Mouse (Mus musculus): ENCODE measurements around the gene Oaz2. TPM values are rescaled to one million over a fixed set of nuclear protein-coding genes. Genes with fewer than 3 reads are reported as not detected.

Oaz2 gene
- total and polyA plus RNA-seq, 3 experiments: 30.2 to 61.4 (median 35.3) TPM

DNA sequence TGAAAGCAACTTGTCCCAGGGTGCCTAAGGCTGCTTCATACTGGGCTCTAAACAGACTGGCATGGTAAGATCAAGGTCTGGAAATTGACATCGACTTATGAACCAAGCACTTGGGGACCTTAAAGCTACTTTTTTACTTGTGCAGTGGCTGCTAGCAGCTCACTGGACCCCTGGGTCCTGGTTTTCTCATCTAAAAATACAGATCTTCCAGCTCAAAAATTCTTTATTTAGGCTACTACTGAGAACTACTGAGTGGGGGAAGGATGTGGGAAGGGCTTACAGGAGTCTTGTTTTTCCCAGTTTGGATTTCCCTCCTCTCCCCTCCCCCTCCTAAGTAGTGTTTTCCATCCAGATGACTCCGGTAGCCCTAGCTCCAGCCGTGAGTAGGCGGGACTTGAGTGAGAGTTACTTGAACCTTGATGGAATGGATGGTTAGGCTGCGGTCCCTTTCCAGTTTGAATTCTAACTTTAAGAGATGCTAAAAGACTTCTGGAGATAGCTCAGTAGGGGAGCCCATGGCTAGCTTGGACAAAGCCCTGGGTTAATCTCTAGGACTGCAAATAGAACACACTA, 26.9 kb upstream of the Oaz2 start:
- Histone ChIP-seq H3K9me3 (replicated peaks; ENCODE audit: low read length) (no peaks in the 10 kb centered on the region), H3K4me1 (ENCODE audit: control insufficient read depth in 1 of 2, insufficient read depth in 2 of 2) (peaks cover 0 to 2% of the 10 kb centered on the region in 2 experiments; a peak in 2 of 4 replicates), H3K36me3 (replicated peaks in 1 of 2; ENCODE audit: control insufficient read depth in 1 of 2, insufficient read depth in 1 of 2, low read length in 1 of 2) (no peaks in the 10 kb centered on the region), H3K27ac (ENCODE audit: insufficient read depth, low read depth) (no peak overlapping the region), H3K27me3 (replicated peaks) (no peaks in the 10 kb centered on the region), H3K79me2 (replicated peaks; ENCODE audit: control insufficient read depth, extremely low read depth, insufficient read depth, poor library complexity, severe bottlenecking) (no peaks in the 10 kb centered on the region), H3K4me2 (ENCODE audit: insufficient read depth, low read depth, poor library complexity, severe bottlenecking) (no peak overlapping the region), H3K9ac (ENCODE audit: insufficient read depth, low read depth) (no peak overlapping the region), H3K4me3 (replicated peaks in 1 of 3; ENCODE audit: low read depth in 2 of 3, low read length in 2 of 3, poor library complexity in 1 of 3) (no peak overlapping the region)
- in situ Hi-C loops (cut with MboI; ENCODE audit: low pct_ligation_motif_present, low pct_unique_long_range_greater_than_20kb, low sequenced_read_pairs) (no loop called here), dilution Hi-C loops (cut with MboI; ENCODE audit: extremely low pct_ligation_motif_present, extremely low pct_unique_long_range_greater_than_20kb, low sequenced_read_pairs) (no loop called here)
- DNase-seq (ENCODE audit: extremely low read depth): no peak
- no peak for TF ChIP-seq USF2 (conservative IDR thresholded peaks at IDR 0.05; ENCODE audit: low read depth, low read length)
- no peak for TF ChIP-seq CTCF (conservative IDR thresholded peaks at IDR 0.05 in 1 of 2, IDR thresholded peaks at IDR 0.05 in 1 of 2; ENCODE audit: low read depth in 2 of 2, low read length in 2 of 2)
- no peak for TF ChIP-seq MAZ (IDR thresholded peaks at IDR 0.05; ENCODE audit: low read depth, low read length)
- TF ChIP-seq MAFK (IDR thresholded peaks at IDR 0.05; ENCODE audit: insufficient replicate concordance, low read length): no peak
- TF ChIP-seq SMC3 (IDR thresholded peaks at IDR 0.05; ENCODE audit: low read depth, low read length): no peak
- TF ChIP-seq ETS1 (conservative IDR thresholded peaks at IDR 0.05; ENCODE audit: low read depth, low read length): no peak
- no peak for TF ChIP-seq ZKSCAN1 (IDR thresholded peaks at IDR 0.05; ENCODE audit: borderline replicate concordance, low read depth, low read length)
- no peak for TF ChIP-seq ELF1 (IDR thresholded peaks at IDR 0.05; ENCODE audit: low read depth, low read length)

- Histone ChIP-seq H3K4me2 (ENCODE audit: insufficient read depth, low read depth, poor library complexity, severe bottlenecking) (no peak overlapping the region), H3K9me3 (replicated peaks; ENCODE audit: low read length) (no peaks in the 10 kb centered on the region), H3K79me2 (replicated peaks; ENCODE audit: control insufficient read depth, extremely low read depth, insufficient read depth, poor library complexity, severe bottlenecking) (no peaks in the 10 kb centered on the region), H3K36me3 (replicated peaks in 1 of 2; ENCODE audit: control insufficient read depth in 1 of 2, insufficient read depth in 1 of 2, low read length in 1 of 2) (no peaks in the 10 kb centered on the region), H3K27ac (ENCODE audit: insufficient read depth, low read depth) (no peak overlapping the region), H3K4me3 (replicated peaks in 1 of 3; ENCODE audit: low read depth in 2 of 3, low read length in 2 of 3, poor library complexity in 1 of 3) (no peak overlapping the region), H3K9ac (ENCODE audit: insufficient read depth, low read depth) (no peak overlapping the region), H3K4me1 (ENCODE audit: control insufficient read depth in 1 of 2, insufficient read depth in 2 of 2) (peaks cover 0 to 8% of the 10 kb centered on the region in 2 experiments; a peak in 2 of 4 replicates), H3K27me3 (replicated peaks) (no peaks in the 10 kb centered on the region)
- TF ChIP-seq ZKSCAN1 (IDR thresholded peaks at IDR 0.05; ENCODE audit: borderline replicate concordance, low read depth, low read length) (no peak), IRF4 (IDR thresholded peaks at IDR 0.05; ENCODE audit: low read depth, low read length) (no peak), KAT2A (IDR thresholded peaks at IDR 0.05; ENCODE audit: insufficient replicate concordance, low read length) (no peak), PAX5 (IDR thresholded peaks at IDR 0.05; ENCODE audit: low read length) (no peak), NRF1 (IDR thresholded peaks at IDR 0.05; ENCODE audit: low read depth, low read length) (no peak)
- DNase-seq (ENCODE audit: extremely low read depth): no peak
- dilution Hi-C loops (cut with MboI; ENCODE audit: extremely low pct_ligation_motif_present, extremely low pct_unique_long_range_greater_than_20kb, low sequenced_read_pairs) (no loop called here), in situ Hi-C loops (cut with MboI; ENCODE audit: low pct_ligation_motif_present, low pct_unique_long_range_greater_than_20kb, low sequenced_read_pairs) (no loop called here)
Observed at GRCm38 (mm10) chr9:65641446-65642052, 26.3 kb upstream of the Oaz2 start.

GRCm38 (mm10) chr9:65642546-65642945, 25.3 kb upstream of the Oaz2 start:
- no peak for TF ChIP-seq RAD21 (IDR thresholded peaks at IDR 0.05; ENCODE audit: low read depth, low read length)
- TF ChIP-seq MXI1 (IDR thresholded peaks at IDR 0.05; ENCODE audit: low read depth, low read length): no peak
- no peak for TF ChIP-seq ZC3H11A (IDR thresholded peaks at IDR 0.05; ENCODE audit: low read depth, low read length)
- no peak for TF ChIP-seq TBP (conservative IDR thresholded peaks at IDR 0.05; ENCODE audit: low read depth, low read length)
- TF ChIP-seq SMC3 (IDR thresholded peaks at IDR 0.05; ENCODE audit: low read depth, low read length): no peak
- no peak for TF ChIP-seq ELF1 (IDR thresholded peaks at IDR 0.05; ENCODE audit: low read depth, low read length)
- TF ChIP-seq BHLHE40 (IDR thresholded peaks at IDR 0.05; ENCODE audit: low read depth, low read length): no peak
- TF ChIP-seq MYC (IDR thresholded peaks at IDR 0.05; ENCODE audit: low read depth, low read length): no peak
- no peak for TF ChIP-seq MAFK (IDR thresholded peaks at IDR 0.05; ENCODE audit: insufficient replicate concordance, low read length)
- no peak for TF ChIP-seq KAT2A (IDR thresholded peaks at IDR 0.05; ENCODE audit: insufficient replicate concordance, low read length)
- no peak for TF ChIP-seq MAX (IDR thresholded peaks at IDR 0.05; ENCODE audit: low read length)
- no peak for TF ChIP-seq JUND (conservative IDR thresholded peaks at IDR 0.05; ENCODE audit: low read depth, low read length)
- TF ChIP-seq NELFE (IDR thresholded peaks at IDR 0.05; ENCODE audit: low read depth, low read length): no peak
- Histone ChIP-seq H3K79me2 (replicated peaks; ENCODE audit: control insufficient read depth, extremely low read depth, insufficient read depth, poor library complexity, severe bottlenecking) (no peaks in the 10 kb centered on the region), H3K27ac (ENCODE audit: insufficient read depth, low read depth) (no peak overlapping the region), H3K9me3 (replicated peaks; ENCODE audit: low read length) (no peaks in the 10 kb centered on the region), H3K4me1 (ENCODE audit: control insufficient read depth in 1 of 2, insufficient read depth in 2 of 2) (peaks cover 0 to 8% of the 10 kb centered on the region in 2 experiments; a peak in 2 of 4 replicates), H3K9ac (ENCODE audit: insufficient read depth, low read depth) (no peak overlapping the region), H3K4me3 (replicated peaks in 1 of 3; ENCODE audit: low read depth in 2 of 3, low read length in 2 of 3, poor library complexity in 1 of 3) (no peak overlapping the region), H3K4me2 (ENCODE audit: insufficient read depth, low read depth, poor library complexity, severe bottlenecking) (no peak overlapping the region), H3K36me3 (replicated peaks in 1 of 2; ENCODE audit: control insufficient read depth in 1 of 2, insufficient read depth in 1 of 2, low read length in 1 of 2) (no peaks in the 10 kb centered on the region), H3K27me3 (replicated peaks) (no peaks in the 10 kb centered on the region)
- DNase-seq (ENCODE audit: extremely low read depth): no peak
- in situ Hi-C loops (cut with MboI; ENCODE audit: low pct_ligation_motif_present, low pct_unique_long_range_greater_than_20kb, low sequenced_read_pairs): no loop called here
- dilution Hi-C loops (cut with MboI; ENCODE audit: extremely low pct_ligation_motif_present, extremely low pct_unique_long_range_greater_than_20kb, low sequenced_read_pairs): no loop called here
